Mouse (Mus musculus): ENCODE data around the gene Xlr5a. TPM values are rescaled to one million over a fixed set of nuclear protein-coding genes. Genes with fewer than 3 reads are reported as not detected.
A peak's percentile ranks its signal among the peaks of the same experiment; 100 is the strongest.
"Not testable (repeated sequence)": the region's sequence is repeated elsewhere in the genome, so short reads cannot be mapped to it uniquely, and the experiment has no call there.

Gene Xlr5a
- not detected in 3 replicates for total RNA-seq (2017)

DNA sequence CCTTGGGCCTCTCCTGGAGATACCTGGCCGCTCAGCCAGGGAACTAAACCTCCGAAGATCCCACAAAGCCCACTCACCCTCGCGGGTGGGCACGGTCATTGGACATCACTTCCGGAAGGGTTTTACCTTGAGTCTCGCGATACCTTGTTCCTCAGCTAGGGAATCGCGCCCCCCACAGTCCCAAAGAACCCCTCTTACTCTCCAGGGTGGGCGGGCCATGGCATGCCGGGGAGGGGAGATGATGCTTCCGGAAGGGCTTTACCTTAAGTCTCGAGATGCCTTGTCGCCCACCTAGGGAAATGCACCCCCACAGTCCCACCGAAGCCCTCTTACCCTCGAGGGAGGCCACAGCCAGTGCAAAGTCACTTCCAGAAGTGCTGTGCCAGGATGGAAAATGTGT, at the start of gene Xlr5a, which contains the start of gene Xlr5c:
TSS of gene Xlr5a (minus strand) at position 101 of the 400 bp plus-strand sequence.
TSS of gene Xlr5c (minus strand) at position 101 of the 400 bp plus-strand sequence.
- not testable (repeated sequence) for ATAC-seq (replicated peaks; ENCODE audit: insufficient number of reproducible peaks, low FRiP score, low TSS enrichment, poor library complexity, severe bottlenecking)

DNA sequence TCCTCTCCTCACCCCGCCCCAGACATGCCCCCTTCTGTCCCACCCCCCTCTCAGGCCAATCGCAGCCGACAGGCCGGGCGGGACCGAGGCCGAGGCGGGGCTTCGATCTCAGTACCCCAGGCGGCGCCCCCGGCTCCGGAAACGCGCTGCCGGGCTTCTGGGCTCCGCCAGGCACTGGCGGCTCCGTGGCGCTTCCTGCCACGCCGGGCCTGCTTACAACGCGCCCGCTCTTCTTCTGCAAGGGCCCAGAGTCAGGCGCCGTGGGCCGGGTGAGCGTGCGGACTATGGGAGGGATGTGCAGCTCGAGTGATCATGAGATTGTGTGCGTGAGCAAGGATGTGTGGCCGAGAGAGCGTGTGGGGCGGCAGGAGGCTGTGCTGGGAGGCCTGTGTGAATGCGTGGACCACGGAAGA, 49.7 kb upstream of the Xlr5a start, which contains the start of gene Zfp275:
TSS of gene Zfp275 (plus strand) at position 139 of the 413 bp plus-strand sequence.
- no peak for ATAC-seq (replicated peaks; ENCODE audit: insufficient number of reproducible peaks, low FRiP score, low TSS enrichment, poor library complexity, severe bottlenecking)

DNA sequence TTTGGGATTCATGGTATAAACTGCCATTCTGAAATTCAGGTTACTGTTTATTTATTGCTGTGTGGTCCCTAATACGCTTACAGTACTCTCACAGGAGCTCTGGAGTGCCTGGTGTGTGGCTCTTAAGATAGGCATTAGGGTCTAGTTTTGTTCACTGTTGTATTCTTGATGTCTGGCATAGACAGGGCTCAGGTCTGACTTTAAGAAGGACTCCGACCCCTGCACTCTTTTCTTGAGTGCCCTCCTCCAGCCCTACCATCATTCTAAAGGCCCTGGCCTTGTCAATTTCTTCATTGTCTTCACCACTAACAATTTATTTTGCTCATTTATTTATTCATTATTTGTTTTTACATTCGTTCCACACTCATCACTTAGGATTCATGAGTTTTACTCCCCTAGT, 49.3 kb upstream of the Xlr5a start:
- no peak for ATAC-seq (replicated peaks; ENCODE audit: insufficient number of reproducible peaks, low FRiP score, low TSS enrichment, poor library complexity, severe bottlenecking)

DNA sequence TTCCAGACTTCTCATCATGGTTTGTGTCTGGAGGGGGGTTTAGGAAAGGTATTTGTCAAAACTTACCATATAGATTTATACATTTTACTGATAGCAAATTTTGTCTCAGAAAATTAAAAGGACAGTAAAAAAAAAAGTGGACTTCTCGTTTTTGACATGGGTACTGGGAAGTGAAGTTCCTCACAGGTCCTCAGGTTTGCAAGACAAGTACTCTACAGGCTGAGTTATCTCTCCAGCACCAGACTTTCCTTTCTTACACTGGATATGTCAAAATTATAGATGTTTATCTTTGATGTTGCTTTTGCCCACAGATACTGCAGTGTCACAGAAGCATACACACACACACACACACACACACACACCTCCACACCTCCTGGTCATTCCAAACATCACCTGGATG, 48.7 kb upstream of the Xlr5a start:
- no peak for ATAC-seq (replicated peaks; ENCODE audit: insufficient number of reproducible peaks, low FRiP score, low TSS enrichment, poor library complexity, severe bottlenecking)

DNA sequence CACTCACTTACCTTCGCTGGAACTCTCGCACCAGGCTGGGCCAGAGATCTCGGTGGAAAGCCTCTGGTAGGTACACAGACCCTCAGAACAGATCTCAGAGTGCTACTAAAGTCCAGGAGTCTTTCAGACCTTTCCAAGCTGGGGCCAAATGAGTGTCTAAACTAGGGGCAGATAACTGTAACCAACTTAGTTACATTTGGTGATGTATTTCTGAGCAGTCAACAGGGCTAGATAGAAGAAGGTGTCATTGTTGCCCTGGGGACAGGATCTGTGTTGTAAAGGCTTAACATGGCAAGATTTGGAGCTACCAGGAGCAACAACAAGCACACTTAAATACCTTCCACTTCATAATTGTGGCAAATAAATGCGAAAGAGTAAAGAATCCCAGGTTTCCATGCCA, 44.0 kb upstream of the Xlr5a start, which contains the start of gene Gm45015:
TSS of gene Gm45015 (minus strand) at position 101 of the 400 bp plus-strand sequence.
- no peak for ATAC-seq (replicated peaks; ENCODE audit: insufficient number of reproducible peaks, low FRiP score, low TSS enrichment, poor library complexity, severe bottlenecking)

DNA sequence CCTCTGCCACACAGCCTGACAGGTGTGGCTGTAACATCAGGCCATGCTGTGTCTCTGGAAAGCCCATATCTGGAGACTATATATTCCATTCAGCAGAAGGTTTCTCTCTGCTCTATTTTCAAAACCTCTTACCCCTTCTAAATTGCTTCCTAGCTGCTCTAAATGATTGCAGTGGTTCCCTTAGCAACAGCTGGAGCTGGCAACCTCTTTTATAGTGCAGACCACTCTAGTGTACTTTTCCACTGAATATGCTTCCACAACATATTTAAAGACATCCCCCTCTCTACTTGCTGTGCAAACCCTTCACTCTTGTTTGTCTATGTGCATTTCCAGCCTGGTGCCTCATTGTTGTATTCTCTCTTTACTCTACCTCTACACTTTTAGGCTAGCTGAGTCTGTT, 40.8 kb upstream of the Xlr5a start:
- no peak for ATAC-seq (replicated peaks; ENCODE audit: insufficient number of reproducible peaks, low FRiP score, low TSS enrichment, poor library complexity, severe bottlenecking)

DNA sequence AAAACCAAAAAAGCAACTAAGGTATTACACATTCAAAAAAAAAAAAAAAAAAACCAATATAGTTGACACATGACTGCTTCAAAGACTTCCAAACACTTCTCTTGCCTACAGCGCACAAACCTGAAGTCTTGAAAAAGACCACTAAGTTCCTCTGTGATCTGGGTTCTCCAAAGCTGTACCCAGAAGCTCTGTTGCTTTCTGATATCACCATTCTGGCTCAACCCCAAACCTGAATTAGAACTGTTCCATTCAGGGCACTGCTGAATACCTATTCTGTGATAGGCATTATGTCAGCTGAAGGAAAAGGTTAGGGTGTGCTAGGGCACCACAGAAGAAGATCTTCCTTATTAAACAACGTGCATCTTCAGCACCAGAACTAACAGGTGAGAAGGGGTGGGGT, 34.4 kb upstream of the Xlr5a start:
- ATAC-seq (replicated peaks; ENCODE audit: insufficient number of reproducible peaks, low FRiP score, low TSS enrichment, poor library complexity, severe bottlenecking) = no peak

DNA sequence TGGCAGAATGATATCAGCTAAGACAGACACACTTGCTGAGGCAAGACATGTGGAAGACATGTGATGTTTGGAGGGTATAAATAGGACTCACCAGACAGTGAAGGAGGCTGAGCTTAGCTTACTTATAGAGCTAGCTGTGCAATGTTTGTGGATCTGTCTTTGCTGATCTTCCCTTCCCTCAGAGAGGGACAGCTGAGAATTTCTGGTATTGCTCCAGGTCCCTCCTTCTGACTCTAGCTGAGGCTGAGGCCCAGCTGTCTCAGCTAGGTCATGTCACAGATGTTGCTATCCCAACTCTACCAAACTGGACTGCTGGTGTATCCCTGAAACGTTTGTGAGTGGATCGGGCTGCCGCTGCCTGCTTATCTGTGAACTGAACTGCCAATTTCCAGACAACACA, 28.3 kb upstream of the Xlr5a start:
- no peak for ATAC-seq (replicated peaks; ENCODE audit: insufficient number of reproducible peaks, low FRiP score, low TSS enrichment, poor library complexity, severe bottlenecking)

DNA sequence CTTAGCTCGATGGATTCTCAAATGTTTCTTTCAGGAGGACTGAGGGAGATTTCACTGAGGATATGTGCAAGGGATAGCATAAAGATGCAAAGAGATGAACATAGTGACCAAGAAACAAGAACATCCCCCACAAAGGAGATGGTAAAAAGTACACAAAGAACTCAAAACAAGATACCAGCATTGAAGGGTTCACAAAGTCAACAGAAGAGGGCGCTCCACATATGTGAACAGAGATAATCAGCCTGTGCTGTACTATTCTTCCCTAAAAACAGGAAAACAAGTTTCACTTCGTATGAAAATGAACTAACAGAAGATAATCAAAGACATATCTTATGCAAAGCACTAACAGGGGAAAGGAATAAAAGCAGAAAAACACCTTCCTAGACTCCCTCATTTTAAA, 19.7 kb upstream of the Xlr5a start:
- ATAC-seq (replicated peaks; ENCODE audit: insufficient number of reproducible peaks, low FRiP score, low TSS enrichment, poor library complexity, severe bottlenecking) = no peak

DNA sequence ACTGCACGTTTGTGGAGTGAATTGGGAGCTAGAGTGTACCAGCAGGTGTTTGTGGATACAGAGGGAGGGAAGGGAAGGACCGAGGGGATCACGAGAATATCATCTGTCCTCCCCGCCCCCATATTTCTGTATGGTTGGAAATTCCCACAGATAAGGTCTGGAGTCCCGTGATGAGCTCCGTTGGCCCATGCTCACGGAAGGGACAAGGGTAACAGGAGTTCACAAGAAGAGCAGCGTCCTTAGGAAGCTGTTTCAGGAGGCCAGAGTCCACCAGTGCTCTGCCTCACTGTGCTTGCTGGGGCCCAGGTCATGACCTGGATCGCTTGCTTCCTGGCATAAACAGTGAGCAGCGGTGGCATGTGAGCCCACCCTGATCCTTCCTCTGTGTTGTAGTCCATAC, 3.0 kb upstream of the Xlr5a start:
- not testable (repeated sequence) for ATAC-seq (replicated peaks; ENCODE audit: insufficient number of reproducible peaks, low FRiP score, low TSS enrichment, poor library complexity, severe bottlenecking)

DNA sequence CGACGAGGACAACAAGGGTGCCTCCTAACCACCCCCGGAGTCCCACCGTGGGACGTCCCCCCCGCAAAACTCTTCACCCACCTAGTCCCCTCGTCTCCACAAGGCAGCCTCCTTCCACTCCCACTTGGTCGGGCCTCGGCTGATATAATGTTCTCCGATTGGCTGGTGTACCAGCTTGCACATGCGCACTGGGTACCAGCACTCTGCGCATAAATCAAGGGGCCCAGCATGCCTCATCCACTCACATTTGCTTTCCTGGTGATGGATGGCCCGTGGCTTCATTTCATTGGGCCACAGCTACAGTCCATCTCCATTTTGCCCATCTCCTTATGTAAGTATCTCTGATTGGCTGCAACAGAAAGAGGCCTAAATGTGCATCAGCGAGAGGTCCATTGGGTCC, 27.5 kb downstream of the Xlr5a start, which contains the start of gene Xlr3c:
TSS of gene Xlr3c (minus strand) at position 121 of the 400 bp plus-strand sequence.
- not testable (repeated sequence) for ATAC-seq (replicated peaks; ENCODE audit: insufficient number of reproducible peaks, low FRiP score, low TSS enrichment, poor library complexity, severe bottlenecking)

DNA sequence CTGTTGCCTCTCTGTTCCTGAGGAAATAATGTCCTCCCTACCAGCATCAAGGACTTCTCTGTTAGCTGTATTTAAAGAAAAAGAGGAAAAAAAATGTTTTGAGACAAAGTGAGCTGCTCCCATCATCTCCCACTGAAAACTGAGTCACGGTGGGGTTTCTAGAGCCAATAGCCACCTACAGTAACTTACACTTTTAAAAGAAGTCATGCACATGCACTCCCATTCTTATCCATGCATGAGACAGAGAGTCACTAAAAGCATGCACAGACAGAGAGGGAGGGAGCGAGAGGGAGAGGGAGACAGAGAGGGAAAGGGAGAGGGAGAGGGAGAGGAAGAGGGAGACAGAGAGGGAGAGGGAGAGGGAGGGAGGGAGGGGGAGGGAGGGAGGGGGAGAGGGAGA, 30.3 kb downstream of the Xlr5a start:
- ATAC-seq (replicated peaks; ENCODE audit: insufficient number of reproducible peaks, low FRiP score, low TSS enrichment, poor library complexity, severe bottlenecking) = not testable (repeated sequence)

DNA sequence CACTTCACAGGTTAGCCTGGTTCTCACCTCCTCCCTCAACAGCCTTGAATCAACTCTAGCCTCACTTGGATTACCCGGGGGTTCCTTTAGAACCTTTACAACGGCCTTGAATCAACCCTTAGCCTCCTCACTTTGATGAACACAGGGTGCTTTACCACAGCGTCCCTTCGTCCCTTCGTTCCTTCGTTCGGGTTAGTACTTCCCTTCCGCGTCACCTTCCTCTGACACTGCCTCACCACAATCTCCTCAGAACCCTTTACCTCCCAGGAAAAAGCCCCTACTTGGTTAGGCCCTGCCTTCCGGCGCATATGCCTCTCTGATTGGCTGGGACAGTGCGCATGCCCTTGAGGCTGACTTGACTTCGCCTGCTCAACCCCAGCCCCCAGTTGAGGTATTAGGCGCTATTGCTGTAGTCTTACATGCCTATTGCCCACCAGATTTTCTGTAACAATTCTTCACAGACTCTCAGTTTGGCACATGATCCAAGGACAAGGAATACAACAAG, 49.9 kb downstream of the Xlr5a start, which contains the start of gene Xlr4c:
TSS of gene Xlr4c (minus strand) at position 310 of the 505 bp plus-strand sequence.
- not testable (repeated sequence) for ATAC-seq (replicated peaks; ENCODE audit: insufficient number of reproducible peaks, low FRiP score, low TSS enrichment, poor library complexity, severe bottlenecking)

DNA sequence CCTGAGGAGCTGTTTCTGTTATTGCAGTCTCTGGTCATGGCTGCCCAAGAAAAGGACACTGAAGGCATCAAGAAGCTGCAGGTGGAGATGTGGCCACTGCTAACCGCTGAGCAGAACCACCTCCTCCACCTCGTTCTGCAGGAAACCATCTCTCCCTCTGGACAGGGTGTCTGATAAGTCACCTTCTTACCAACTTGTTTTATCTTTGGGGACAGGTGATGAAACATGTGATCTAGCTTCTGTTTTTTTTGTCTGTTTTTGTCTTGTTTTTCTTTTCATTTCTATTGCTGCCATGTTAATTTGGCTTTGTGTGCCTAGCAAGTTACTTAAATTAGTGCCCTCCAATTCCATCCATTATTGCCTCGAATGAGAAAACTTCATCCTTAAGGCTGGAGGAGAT, 63.5 kb downstream of the Xlr5a start:
- no peak for ATAC-seq (replicated peaks; ENCODE audit: insufficient number of reproducible peaks, low FRiP score, low TSS enrichment, poor library complexity, severe bottlenecking)

DNA sequence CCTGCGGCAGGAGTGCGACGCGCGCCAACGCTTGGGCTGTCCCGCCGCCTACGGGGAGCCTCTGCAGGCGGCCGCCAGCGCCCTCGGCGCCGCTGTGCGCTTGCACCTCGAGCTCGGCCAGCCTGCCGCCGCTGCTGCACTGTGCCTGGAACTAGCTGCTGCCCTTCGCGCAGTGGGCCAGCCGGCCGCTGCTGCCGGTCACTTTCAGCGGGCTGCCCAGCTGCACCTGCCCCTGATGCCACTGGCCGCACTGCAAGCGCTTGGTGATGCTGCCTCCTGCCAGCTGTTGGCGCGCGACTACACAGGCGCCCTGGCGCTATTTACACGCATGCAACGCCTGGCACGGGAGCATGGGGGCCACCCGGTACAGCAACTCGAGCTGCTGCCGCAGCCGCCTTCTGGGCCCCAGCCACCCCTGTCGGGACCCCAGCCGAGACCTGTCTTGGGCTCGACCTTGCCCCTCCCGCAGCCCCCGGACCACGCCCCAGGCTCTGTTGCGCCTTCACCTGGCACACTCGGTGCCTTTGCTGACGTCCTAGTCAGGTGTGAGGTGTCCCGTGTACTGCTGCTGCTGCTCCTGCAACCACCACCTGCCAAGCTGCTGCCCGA, 64.1 kb downstream of the Xlr5a start:
- 0 out of 2 replicates have a peak, but pooled peaks have one; percentile 45 for ATAC-seq (replicated peaks; ENCODE audit: insufficient number of reproducible peaks, low FRiP score, low TSS enrichment, poor library complexity, severe bottlenecking)

DNA sequence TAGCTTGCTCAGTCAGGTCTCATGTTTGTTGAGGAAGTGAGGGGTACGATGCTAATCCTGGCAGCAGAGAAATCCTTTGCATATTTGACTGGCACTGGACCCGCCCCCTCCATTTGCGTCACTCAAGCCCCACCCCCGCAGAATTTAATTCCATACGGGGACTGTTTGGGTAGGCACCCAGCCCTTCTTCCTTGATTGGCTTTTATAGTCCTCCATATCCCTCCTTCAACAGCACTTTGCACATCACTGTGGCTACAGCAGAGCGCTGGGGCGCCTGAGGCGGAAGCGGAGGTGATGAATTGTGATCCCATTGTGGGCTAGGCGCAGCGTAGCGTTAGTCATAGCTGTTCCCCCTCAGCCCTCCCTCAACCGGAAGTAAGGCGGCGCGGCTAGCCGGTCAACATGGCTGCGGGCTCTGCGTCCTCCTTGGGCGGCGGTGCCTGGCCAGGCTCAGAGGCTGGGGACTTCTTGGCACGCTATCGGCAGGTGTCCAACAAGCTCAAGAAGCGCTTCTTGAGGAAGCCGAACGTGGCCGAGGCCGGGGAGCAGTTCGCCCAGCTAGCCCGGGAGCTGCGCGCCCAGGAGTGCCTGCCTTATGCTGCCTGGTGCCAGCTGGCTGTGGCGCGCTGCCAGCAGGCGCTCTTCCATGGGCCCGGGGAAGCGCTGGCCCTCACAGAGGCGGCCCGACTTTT, 64.7 kb downstream of the Xlr5a start, which contains the start of gene F8a:
TSS of gene F8a (plus strand) at position 378 of the 692 bp plus-strand sequence.
- ATAC-seq (replicated peaks; ENCODE audit: insufficient number of reproducible peaks, low FRiP score, low TSS enrichment, poor library complexity, severe bottlenecking) = peak; percentile 100

DNA sequence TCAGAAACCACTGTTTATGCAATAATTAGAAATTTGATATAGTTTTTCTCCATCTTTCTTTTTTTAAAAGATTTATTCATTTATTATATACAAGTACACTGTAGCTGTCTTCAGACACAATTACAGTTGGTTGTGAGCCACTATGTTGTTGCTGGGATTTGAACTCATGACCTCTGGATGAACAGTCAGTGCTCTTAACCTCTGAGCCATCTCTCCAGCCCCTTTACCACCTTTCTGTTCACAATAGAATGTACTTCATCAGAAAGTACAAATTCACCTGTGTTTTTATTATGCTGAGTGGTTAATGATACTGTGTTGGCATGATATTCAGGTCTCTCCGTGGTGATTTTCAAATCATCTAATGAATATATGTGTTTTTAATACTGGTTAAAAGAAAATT, 67.4 kb downstream of the Xlr5a start:
- no peak for ATAC-seq (replicated peaks; ENCODE audit: insufficient number of reproducible peaks, low FRiP score, low TSS enrichment, poor library complexity, severe bottlenecking)

DNA sequence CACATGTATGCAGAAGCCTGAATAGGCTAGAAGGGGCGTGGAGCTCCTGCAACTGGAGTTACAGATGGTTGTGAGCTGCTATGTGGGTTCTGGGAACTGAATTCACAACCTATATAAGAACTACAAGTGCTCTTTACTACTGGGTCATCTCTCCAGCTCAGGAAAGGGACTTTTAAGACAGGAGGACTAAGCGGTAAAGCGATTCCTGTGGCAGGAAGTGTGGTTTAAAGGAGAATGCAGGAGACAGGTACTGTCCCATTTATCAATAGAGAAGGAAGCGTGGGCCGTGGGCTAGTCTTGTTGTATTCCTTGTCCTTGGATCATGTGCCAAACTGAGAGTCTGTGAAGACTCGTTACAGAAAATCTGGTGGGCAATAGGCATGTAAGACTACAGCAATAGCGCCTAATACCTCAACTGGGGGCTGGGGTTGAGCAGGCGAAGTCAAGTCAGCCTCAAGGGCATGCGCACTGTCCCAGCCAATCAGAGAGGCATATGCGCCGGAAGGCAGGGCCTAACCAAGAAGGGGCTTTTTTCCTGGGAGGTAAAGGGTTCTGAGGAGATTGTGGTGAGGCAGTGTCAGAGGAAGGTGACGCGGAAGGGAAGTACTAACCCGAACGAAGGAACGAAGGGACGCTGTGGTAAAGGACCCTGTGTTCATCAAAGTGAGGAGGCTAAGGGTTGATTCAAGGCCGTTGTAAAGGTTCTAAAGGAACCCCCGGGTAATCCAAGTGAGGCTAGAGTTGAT, 78.8 kb downstream of the Xlr5a start, which contains the start of gene Xlr4b:
TSS of gene Xlr4b (plus strand) at position 515 of the 746 bp plus-strand sequence.
- not testable (repeated sequence) for ATAC-seq (replicated peaks; ENCODE audit: insufficient number of reproducible peaks, low FRiP score, low TSS enrichment, poor library complexity, severe bottlenecking)

DNA sequence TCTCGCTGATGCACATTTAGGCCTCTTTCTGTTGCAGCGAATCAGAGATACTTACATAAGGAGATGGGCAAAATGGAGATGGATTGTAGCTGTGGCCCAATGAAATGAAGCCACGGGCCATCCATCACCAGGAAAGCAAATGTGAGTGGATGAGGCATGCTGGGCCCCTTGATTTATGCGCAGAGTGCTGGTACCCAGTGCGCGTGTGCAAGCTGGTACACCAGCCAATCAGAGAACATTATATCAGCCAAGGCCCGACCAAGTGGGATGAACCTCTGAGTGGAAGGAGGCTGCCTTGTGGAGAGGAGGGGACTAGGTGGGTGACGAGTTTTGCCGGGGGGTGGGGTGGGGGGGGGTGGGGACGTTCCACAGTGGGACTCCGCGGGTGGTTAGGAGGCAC, 100.8 kb downstream of the Xlr5a start, which contains the start of gene Xlr3b:
TSS of gene Xlr3b (plus strand) at position 274 of the 400 bp plus-strand sequence.
- ATAC-seq (replicated peaks; ENCODE audit: insufficient number of reproducible peaks, low FRiP score, low TSS enrichment, poor library complexity, severe bottlenecking) = 0 out of 2 replicates have a peak, but pooled peaks have one; percentile 31

All from monocyte, adult 5-6 weeks (primary cell).